Mouse (Mus musculus) forebrain, embryonic 11.5 days (tissue): ENCODE data around the gene Vipr2. TPM values are rescaled to one million over a fixed set of nuclear protein-coding genes. Genes with fewer than 3 reads are reported as not detected.
A peak's percentile ranks its signal among the peaks of the same experiment; 100 is the strongest.

Experiments
- ATAC-seq: fragments of 200-750 bp; cut with Nextera tagmentation; replicated peaks from 2 replicates; pipeline ENCODE4 v1.8.0; 2017; ENCODE audit warnings: moderate TSS enrichment; ENCODE audit not compliant: low FRiP score
- DNase-seq: peaks from one replicate; pipeline ENCODE4 v3.0.0-alpha.2; 2017; ENCODE audit warnings: low spot score
- H3K27ac ChIP-seq: fragments of 300-500 bp; sonication (generic); 2 replicates; pipeline ENCODE4 v1.5.1; 2014; ENCODE audit warnings: low read depth, low read length
- H3K27me3 ChIP-seq: fragments of 300-500 bp; sonication (generic); 2 replicates; pipeline ENCODE4 v1.6.1; 2014; ENCODE audit warnings: mild to moderate bottlenecking, low read length, mixed read lengths; ENCODE audit not compliant: control insufficient read depth, insufficient read depth
- H3K36me3 ChIP-seq: fragments of 300-500 bp; sonication (generic); 2 replicates; pipeline ENCODE4 v1.6.1; 2014; ENCODE audit warnings: mild to moderate bottlenecking, low read length, moderate library complexity, mixed read lengths; ENCODE audit not compliant: control insufficient read depth, insufficient read depth
- H3K4me1 ChIP-seq: fragments of 300-500 bp; sonication (generic); replicated peaks from 2 replicates; pipeline ENCODE4 v1.6.1; 2014; ENCODE audit warnings: low read length, mixed read lengths; ENCODE audit not compliant: control insufficient read depth, insufficient read depth
- H3K4me2 ChIP-seq: fragments of 300-500 bp; sonication (generic); 2 replicates; pipeline ENCODE4 v1.6.1; 2014; ENCODE audit warnings: low read depth, mild to moderate bottlenecking, low read length, moderate library complexity, mixed read lengths; ENCODE audit not compliant: severe bottlenecking
- H3K4me3 ChIP-seq: fragments of 300-500 bp; sonication (generic); 2 replicates; pipeline ENCODE4 v1.5.1; 2014; ENCODE audit warnings: low read depth, low read length
- H3K9ac ChIP-seq: fragments of 300-500 bp; sonication (generic); 2 replicates; pipeline ENCODE4 v1.6.1; 2014; ENCODE audit warnings: low read length
- H3K9me3 ChIP-seq: fragments of 300-500 bp; sonication (generic); 2 replicates; pipeline ENCODE4 v1.6.1; 2016; ENCODE audit warnings: low read length, mixed read lengths; ENCODE audit not compliant: control insufficient read depth
- WGBS: fragments of 180-500 bp; shearing (Covaris S2); extraction: QIAGEN DNeasy Blood & Tissue Kit; methylation state at CpG from one replicate; pipeline ENCODE4 v1.1.7; 2014; 5-methylcytosine and 5-hydroxymethylcytosine counted together
- polyA plus RNA-seq: library from polyadenylated mRNA; unstranded; fragments of >200 nt; fragmentation: Nextera tagmentation; extraction: Ambion mirVana; gene quantifications from 2 replicates; pipeline ENCODE4 v1.2.1, GENCODE M21; 2014

Vipr2 gene
- polyA plus RNA-seq, 1 experiment from 2014 or later, result 4.1 TPM

- ATAC-seq (no peak), DNase-seq (no peak)
- no peaks in the 10 kb centered on the region for H3K9me3 ChIP-seq
- no peaks in the 10 kb centered on the region for H3K36me3 ChIP-seq
- no peaks in the 10 kb centered on the region for H3K27me3 ChIP-seq
- no peak overlapping the region for H3K9ac ChIP-seq
- no peaks in the 10 kb centered on the region for H3K4me1 ChIP-seq
- 86% methylated on average over 5 of the region's 5 CpGs for WGBS
- no peak overlapping the region for H3K4me3 ChIP-seq
- no peak overlapping the region for H3K4me2 ChIP-seq
- no peak overlapping the region for H3K27ac ChIP-seq
These were observed 81.7 kb downstream of the Vipr2 start for GRCm38 (mm10) chr12:116159223-116159622.

GRCm38 (mm10) chr12:116159695-116160094, 82.2 kb downstream of the Vipr2 start:
- no peak overlapping the region for H3K27ac ChIP-seq
- ATAC-seq (no peak), DNase-seq (no peak)
- H3K4me2 ChIP-seq, result no peak overlapping the region
- H3K4me1 ChIP-seq, result no peaks in the 10 kb centered on the region
- no peaks in the 10 kb centered on the region for H3K9me3 ChIP-seq
- no peak overlapping the region for H3K4me3 ChIP-seq
- WGBS, result 93% methylated on average over 2 of the region's 2 CpGs
- no peaks in the 10 kb centered on the region for H3K27me3 ChIP-seq
- H3K9ac ChIP-seq, result no peak overlapping the region
- no peaks in the 10 kb centered on the region for H3K36me3 ChIP-seq

GRCm38 (mm10) chr12:116165368-116165767, 87.8 kb downstream of the Vipr2 start:
- DNase-seq, result no peak
- H3K4me2 ChIP-seq, result no peak overlapping the region
- no peaks in the 10 kb centered on the region for H3K4me1 ChIP-seq
- ATAC-seq, result no peak
- no peaks in the 10 kb centered on the region for H3K9me3 ChIP-seq
- no peak overlapping the region for H3K4me3 ChIP-seq
- H3K36me3 ChIP-seq, result no peaks in the 10 kb centered on the region
- no peak overlapping the region for H3K27ac ChIP-seq
- H3K27me3 ChIP-seq, result no peaks in the 10 kb centered on the region
- no peak overlapping the region for H3K9ac ChIP-seq

- no peak for DNase-seq
- Histone ChIP-seq H3K9me3 (no peaks in the 10 kb centered on the region), H3K9ac (no peak overlapping the region), H3K36me3 (no peaks in the 10 kb centered on the region), H3K4me3 (no peak overlapping the region), H3K27ac (no peak overlapping the region), H3K27me3 (no peaks in the 10 kb centered on the region), H3K4me2 (no peak overlapping the region), H3K4me1 (no peaks in the 10 kb centered on the region)
- 88% methylated on average over 5 of the region's 5 CpGs for WGBS
- ATAC-seq, result no peak
These were observed 92.1 kb downstream of the Vipr2 start for GRCm38 (mm10) chr12:116169666-116170065.

GRCm38 (mm10) chr12:116176930-116177329, 99.4 kb downstream of the Vipr2 start:
- no peaks in the 10 kb centered on the region for H3K9me3 ChIP-seq
- no peak overlapping the region for H3K27ac ChIP-seq
- H3K4me3 ChIP-seq, result no peak overlapping the region
- H3K27me3 ChIP-seq, result no peaks in the 10 kb centered on the region
- no peaks in the 10 kb centered on the region for H3K4me1 ChIP-seq
- ATAC-seq, result no peak
- H3K4me2 ChIP-seq, result no peak overlapping the region
- H3K9ac ChIP-seq, result no peak overlapping the region
- DNase-seq, result no peak
- 87% methylated on average over 3 of the region's 3 CpGs for WGBS
- H3K36me3 ChIP-seq, result no peaks in the 10 kb centered on the region

- no peaks in the 10 kb centered on the region for H3K9me3 ChIP-seq
- no peak overlapping the region for H3K4me2 ChIP-seq
- WGBS, result 78% methylated on average over 4 of the region's 4 CpGs
- no peak overlapping the region for H3K9ac ChIP-seq
- H3K27me3 ChIP-seq, result no peaks in the 10 kb centered on the region
- DNase-seq, result no peak
- H3K27ac ChIP-seq, result no peak overlapping the region
- H3K4me1 ChIP-seq, result no peaks in the 10 kb centered on the region
- ATAC-seq, result no peak
- no peak overlapping the region for H3K4me3 ChIP-seq
- H3K36me3 ChIP-seq, result no peaks in the 10 kb centered on the region
These were observed 104.0 kb downstream of the Vipr2 start for GRCm38 (mm10) chr12:116181436-116182050.

- Histone ChIP-seq H3K9ac (no peak overlapping the region), H3K27ac (no peak overlapping the region), H3K4me1 (no peaks in the 10 kb centered on the region), H3K4me3 (no peak overlapping the region), H3K27me3 (no peaks in the 10 kb centered on the region), H3K9me3 (no peaks in the 10 kb centered on the region), H3K36me3 (no peaks in the 10 kb centered on the region), H3K4me2 (no peak overlapping the region)
- no peak for DNase-seq
- no peak for ATAC-seq
These were observed 104.8 kb downstream of the Vipr2 start for GRCm38 (mm10) chr12:116182376-116182775.

- Histone ChIP-seq H3K9ac (no peak overlapping the region), H3K27me3 (no peaks in the 10 kb centered on the region), H3K4me3 (no peak overlapping the region), H3K36me3 (no peaks in the 10 kb centered on the region), H3K4me2 (no peak overlapping the region), H3K4me1 (no peaks in the 10 kb centered on the region), H3K9me3 (no peaks in the 10 kb centered on the region), H3K27ac (no peak overlapping the region)
- no peak for ATAC-seq
- WGBS, result 82% methylated on average over 6 of the region's 6 CpGs
- no peak for DNase-seq
These were observed 105.8 kb downstream of the Vipr2 start for GRCm38 (mm10) chr12:116183212-116183935.

GRCm38 (mm10) chr12:116193952-116194351, 116.4 kb downstream of the Vipr2 start:
- Histone ChIP-seq H3K36me3 (no peaks in the 10 kb centered on the region), H3K4me1 (no peaks in the 10 kb centered on the region), H3K9ac (no peak overlapping the region), H3K27ac (no peak overlapping the region), H3K4me2 (no peak overlapping the region), H3K27me3 (no peaks in the 10 kb centered on the region), H3K9me3 (no peaks in the 10 kb centered on the region), H3K4me3 (no peak overlapping the region)
- DNase-seq, result no peak
- WGBS, result 41% methylated on average over 6 of the region's 6 CpGs
- ATAC-seq, result peak; percentile 60; the same call in 1 of the 2 replicates
